Mouse (Mus musculus) heart, postnatal 0 days (tissue): ENCODE results near the gene Lingo4. TPM values are rescaled to one million over a fixed set of nuclear protein-coding genes. Genes with fewer than 3 reads are reported as not detected.

Source experiments
- ATAC-seq: fragments of 200-750 bp; cut with Nextera tagmentation; 2 replicates; pipeline ENCODE4 v1.8.0; 2017; ENCODE audit warnings: low read depth, moderate number of reproducible peaks, moderate library complexity; ENCODE audit not compliant: insufficient read depth
- DNase-seq: peaks from one replicate; pipeline ENCODE4 v3.0.0-alpha.2; 2016; ENCODE audit warnings: low spot score
- H3K27ac ChIP-seq: fragments of 300-500 bp; sonication (generic); 2 replicates; pipeline ENCODE4 v1.5.1; 2014; ENCODE audit warnings: low read depth, mild to moderate bottlenecking
- H3K27me3 ChIP-seq: fragments of 300-500 bp; sonication (generic); 2 replicates; pipeline ENCODE4 v1.6.1; 2014; ENCODE audit warnings: low read length, mixed read lengths; ENCODE audit not compliant: control insufficient read depth, insufficient read depth
- H3K36me3 ChIP-seq: fragments of 300-500 bp; sonication (generic); replicated peaks from 2 replicates; pipeline ENCODE4 v1.6.1; 2014; ENCODE audit warnings: low read length, mixed read lengths; ENCODE audit not compliant: control insufficient read depth, insufficient read depth
- H3K4me1 ChIP-seq: fragments of 300-500 bp; sonication (generic); 2 replicates; pipeline ENCODE4 v1.6.1; 2014; ENCODE audit warnings: antibody characterized with exemption; ENCODE audit not compliant: control insufficient read depth, insufficient read depth
- H3K4me2 ChIP-seq: fragments of 300-500 bp; sonication (generic); 2 replicates; pipeline ENCODE4 v1.6.1; 2014; ENCODE audit warnings: low read depth, mild to moderate bottlenecking, low read length, moderate library complexity
- H3K4me3 ChIP-seq: fragments of 300-500 bp; sonication (generic); 2 replicates; pipeline ENCODE4 v1.5.1; 2014; ENCODE audit warnings: low read depth, low read length
- H3K9ac ChIP-seq: fragments of 300-500 bp; sonication (generic); replicated peaks from 2 replicates; pipeline ENCODE4 v1.6.1; 2014; ENCODE audit warnings: low read depth, low read length, mixed read lengths
- H3K9me3 ChIP-seq: fragments of 300-500 bp; sonication (generic); replicated peaks from 2 replicates; pipeline ENCODE4 v1.6.1; 2016; ENCODE audit warnings: low read length; ENCODE audit not compliant: control insufficient read depth
- CTCF ChIP-seq: IDR thresholded peaks from 2 replicates; pipeline ENCODE4 v1.5.1; 2016; ENCODE audit warnings: antibody characterized with exemption, control low read depth, low read depth
- EP300 ChIP-seq: IDR thresholded peaks from 2 replicates; pipeline ENCODE4 v1.6.1; 2016; ENCODE audit warnings: antibody characterized with exemption, low read depth
- WGBS: fragments of 180-500 bp; shearing (Covaris S2); extraction: QIAGEN DNeasy Blood & Tissue Kit; methylation state at CpG from one replicate; pipeline ENCODE4 v1.1.7; 2014; 5-methylcytosine and 5-hydroxymethylcytosine counted together
- polyA plus RNA-seq: library from polyadenylated mRNA; unstranded; fragments of >200 nt; fragmentation: Nextera tagmentation; extraction: Ambion mirVana; gene quantifications from 2 replicates; pipeline ENCODE4 v1.2.1, GENCODE M21; 2015
- total RNA-seq: library from RNA; depleted of rRNA; stranded (reverse); fragments of >200 nt; gene quantifications from 2 replicates; pipeline ENCODE4 v1.2.3, GENCODE M21; 2014; ENCODE audit warnings: low replicate concordance

Lingo4 gene
- total and polyA plus RNA-seq, 2 experiments from 2014 or later, result 0.19 TPM; not detected in 1

DNA sequence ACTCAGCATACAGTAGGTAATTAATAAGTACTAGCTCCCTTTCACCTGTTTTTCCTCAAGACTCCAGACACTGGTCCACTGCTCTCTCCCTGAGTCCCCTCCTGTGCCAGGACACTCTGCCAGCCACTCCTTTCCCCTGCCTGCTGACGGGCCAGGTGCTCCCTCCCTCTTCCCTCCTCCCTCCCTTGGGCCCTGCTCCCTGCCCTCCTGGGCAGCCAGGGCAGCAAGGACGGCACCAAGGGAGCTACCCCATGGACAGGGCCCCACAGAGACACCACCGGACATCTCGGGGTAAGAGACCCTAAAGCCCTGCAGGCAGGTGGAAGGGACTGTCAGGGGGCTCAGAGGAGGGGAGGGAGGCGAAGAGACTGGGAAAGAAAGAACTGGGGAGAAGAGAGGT lies 25.7 kb upstream of the Lingo4 start, which contains the start of gene Rorc:
Rorc (plus strand) TSS at position 154 of the 400 bp plus-strand sequence.
- peak within 1 kb of the TSS; percentile 43; the same call in 1 of the 2 replicates for H3K9ac ChIP-seq
- TF ChIP-seq EP300, result no peak
- TF ChIP-seq CTCF, result no peak
- WGBS, result 14% methylated on average over 5 of the region's 5 CpGs

DNA sequence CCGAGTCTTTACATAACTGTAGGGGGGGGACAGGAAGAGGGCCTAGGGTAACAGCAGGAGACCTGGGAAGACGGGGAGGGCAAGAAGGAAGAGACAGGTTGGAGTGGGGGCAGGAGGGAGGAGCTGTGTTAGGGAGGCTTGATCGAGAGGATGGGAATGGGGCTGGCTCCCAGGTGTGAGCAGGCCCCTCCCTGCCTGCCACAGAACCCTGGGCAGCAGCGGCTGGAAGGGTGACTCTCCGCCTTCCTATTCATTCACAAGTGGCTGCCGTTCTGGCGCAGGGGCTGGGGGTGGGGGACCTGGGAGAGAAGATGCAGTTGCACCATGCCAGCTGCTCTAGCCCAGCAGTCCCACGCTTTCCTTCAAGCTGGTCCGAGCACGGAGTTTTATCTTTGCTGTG lies 25.2 kb upstream of the Lingo4 start:
- ATAC-seq (no peak), DNase-seq (no peak)
- Histone ChIP-seq H3K27ac (peak overlapping the region; percentile 49; the same call in 1 of the 2 replicates), H3K27me3 (no peaks in the 10 kb centered on the region), H3K4me1 (peaks cover 17% of the 10 kb centered on the region; the same call in 1 of the 2 replicates), H3K4me2 (peak overlapping the region; percentile 72), H3K4me3 (peak overlapping the region; percentile 48), H3K36me3 (no peaks in the 10 kb centered on the region), H3K9ac (peak overlapping the region; percentile 43; the same call in 1 of the 2 replicates), H3K9me3 (no peaks in the 10 kb centered on the region)
- TF ChIP-seq EP300 (no peak), CTCF (no peak)
- 9% methylated on average over 6 of the region's 10 CpGs for WGBS

More for the DNA sequence above, 25.7 kb upstream of the Lingo4 start, which contains the start of gene Rorc:
- ATAC-seq, result peak; percentile 72
- H3K4me2 ChIP-seq, result peak within 1 kb of the TSS; percentile 72
- H3K27ac ChIP-seq, result peak within 1 kb of the TSS; percentile 49; the same call in 1 of the 2 replicates
- no peaks in the 10 kb centered on the region for H3K36me3 ChIP-seq
- H3K27me3 ChIP-seq, result no peaks in the 10 kb centered on the region
- H3K4me1 ChIP-seq, result peaks cover 17% of the 10 kb centered on the region; the same call in 1 of the 2 replicates
- peak within 1 kb of the TSS; percentile 48 for H3K4me3 ChIP-seq
- H3K9me3 ChIP-seq, result no peaks in the 10 kb centered on the region
- DNase-seq, result peak; percentile 55

DNA sequence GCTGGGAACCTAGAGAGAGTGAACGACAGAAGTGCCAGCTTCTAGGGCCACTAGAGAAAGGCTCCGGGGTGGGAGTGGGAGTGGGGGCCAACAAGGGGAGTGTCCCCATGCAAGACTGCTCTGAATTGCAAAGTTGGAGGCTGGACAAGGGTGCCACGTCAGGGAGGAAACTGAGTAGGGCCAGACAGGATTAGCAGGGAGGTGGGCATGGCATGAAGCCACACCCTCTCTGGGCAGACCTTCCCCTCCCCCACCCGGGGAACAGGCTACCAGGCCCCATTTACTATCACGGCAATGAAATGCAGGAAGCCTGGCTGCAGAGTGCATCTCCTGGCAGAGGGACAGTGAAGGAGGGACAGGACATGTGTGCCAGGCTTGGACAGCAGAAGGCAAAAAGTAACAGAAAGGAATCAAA lies 24.7 kb upstream of the Lingo4 start:
- DNase-seq (no peak), ATAC-seq (0 out of 2 replicates have a peak, but pooled peaks have one; percentile 10)
- Histone ChIP-seq H3K27ac (no peak overlapping the region), H3K9ac (peak overlapping the region; percentile 43; the same call in 1 of the 2 replicates), H3K36me3 (no peaks in the 10 kb centered on the region), H3K4me2 (peak overlapping the region; percentile 72), H3K9me3 (no peaks in the 10 kb centered on the region), H3K27me3 (no peaks in the 10 kb centered on the region), H3K4me1 (peaks cover 17% of the 10 kb centered on the region; the same call in 1 of the 2 replicates), H3K4me3 (peak overlapping the region; percentile 48)
- WGBS, result 2% methylated on average over 5 of the region's 5 CpGs
- TF ChIP-seq CTCF (no peak), EP300 (no peak)

DNA sequence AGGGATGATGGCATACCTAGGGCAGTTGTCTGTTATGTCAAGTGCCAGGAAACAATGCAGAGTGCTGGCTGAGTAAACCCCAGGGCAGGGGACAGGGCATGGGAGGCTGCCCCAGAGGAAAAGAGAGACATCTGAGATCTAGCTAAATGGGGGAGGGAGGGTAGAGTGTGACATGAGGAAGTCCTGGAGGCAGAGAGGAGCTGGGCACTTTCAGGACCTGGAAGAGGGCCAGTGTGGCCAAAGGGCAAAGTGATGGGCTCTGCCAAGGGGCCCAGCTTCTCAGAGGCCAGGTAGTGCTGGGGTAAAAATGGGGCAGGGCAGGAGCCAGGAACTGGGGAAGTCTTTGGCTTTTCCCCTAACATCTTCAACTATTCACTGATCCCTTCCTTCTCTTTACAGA lies 23.7 kb upstream of the Lingo4 start:
- no peaks in the 10 kb centered on the region for H3K9me3 ChIP-seq
- H3K9ac ChIP-seq, result no peak overlapping the region
- TF ChIP-seq EP300 (no peak), CTCF (no peak)
- H3K4me2 ChIP-seq, result peak overlapping the region; percentile 25; the same call in 1 of the 2 replicates
- H3K4me3 ChIP-seq, result no peak overlapping the region
- no peak for ATAC-seq
- no peaks in the 10 kb centered on the region for H3K36me3 ChIP-seq
- H3K27ac ChIP-seq, result no peak overlapping the region
- H3K27me3 ChIP-seq, result no peaks in the 10 kb centered on the region
- DNase-seq, result no peak
- peaks cover 16% of the 10 kb centered on the region; the same call in 1 of the 2 replicates for H3K4me1 ChIP-seq

DNA sequence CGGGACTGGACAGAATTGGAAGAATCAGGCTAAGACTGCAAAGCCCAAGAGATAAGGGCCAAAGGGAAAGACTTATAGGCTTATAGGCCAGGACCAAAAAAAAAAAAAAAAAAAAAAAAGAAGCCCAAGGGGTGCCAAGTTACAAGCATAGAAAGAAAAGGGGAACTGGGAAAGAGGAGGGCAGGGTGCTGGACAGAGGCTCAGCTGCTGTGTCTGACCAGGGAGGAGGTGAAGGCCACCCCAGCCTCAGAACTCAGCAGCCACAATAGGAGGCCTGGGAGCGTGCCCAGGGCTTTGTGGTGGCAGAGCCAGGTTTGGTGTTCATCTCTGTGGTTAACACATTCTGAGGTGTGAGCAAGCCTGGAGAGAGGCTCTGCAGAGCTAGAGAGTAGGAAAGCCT lies 23.2 kb upstream of the Lingo4 start:
- Histone ChIP-seq H3K9ac (no peak overlapping the region), H3K9me3 (no peaks in the 10 kb centered on the region), H3K27me3 (no peaks in the 10 kb centered on the region), H3K4me1 (peaks cover 12% of the 10 kb centered on the region; the same call in 1 of the 2 replicates), H3K4me2 (peak overlapping the region; percentile 25; the same call in 1 of the 2 replicates), H3K27ac (no peak overlapping the region), H3K4me3 (no peak overlapping the region; the same call in 1 of the 2 replicates), H3K36me3 (no peaks in the 10 kb centered on the region)
- WGBS, result 72% methylated on average over 2 of the region's 2 CpGs
- ATAC-seq (no peak), DNase-seq (no peak)
- TF ChIP-seq EP300 (no peak), CTCF (no peak)
